Mouse (Mus musculus) liver, postnatal 0 days (tissue): ENCODE measurements around the gene Ptprj.

Experiments
- CTCF ChIP-seq: sonication (generic); IDR thresholded peaks from 2 replicates; pipeline ENCODE4 v1.5.1; 2016; ENCODE audit warnings: antibody characterized with exemption, low read depth
- EP300 ChIP-seq: IDR thresholded peaks from 2 replicates; pipeline ENCODE4 v1.6.1; 2016; ENCODE audit warnings: antibody characterized with exemption, low read depth, mild to moderate bottlenecking

GRCm38 (mm10) chr2:90481505-90481904 lies 98.9 kb downstream of the Ptprj start:
- no peak for TF ChIP-seq CTCF
- TF ChIP-seq EP300, result no peak
